Mouse (Mus musculus): Measurements from ENCODE around the gene Nyx.
"Not testable (repeated sequence)": the region's sequence is repeated elsewhere in the genome, so short reads cannot be mapped to it uniquely, and the experiment has no call there.

Gene Nyx

GRCm38 (mm10) chrX:13465810-13466209, at the start of gene Nyx:
Gene Nyx, plus strand, starts transcription at chrX:13466110.
- DNase-seq, result no peak

- DNase-seq, result no peak
Observed at GRCm38 (mm10) chrX:13422047-13422446, 43.9 kb upstream of the Nyx start.

GRCm38 (mm10) chrX:13431421-13431820, 34.5 kb upstream of the Nyx start:
- no peak for DNase-seq

GRCm38 (mm10) chrX:13436042-13436441, 29.9 kb upstream of the Nyx start:
- DNase-seq, result not testable (repeated sequence)

- DNase-seq, result not testable (repeated sequence)
Observed at GRCm38 (mm10) chrX:13456544-13456943, 9.4 kb upstream of the Nyx start.

- DNase-seq, result no peak
Observed at GRCm38 (mm10) chrX:13458766-13459165, 7.1 kb upstream of the Nyx start.

GRCm38 (mm10) chrX:13461266-13462261, 4.3 kb upstream of the Nyx start:
- DNase-seq, result peak; percentile 91

GRCm38 (mm10) chrX:13462982-13463517, 2.9 kb upstream of the Nyx start:
- DNase-seq, result no peak

GRCm38 (mm10) chrX:13466681-13467080, 771 bp downstream of the Nyx start:
- peak; percentile 26 for DNase-seq

GRCm38 (mm10) chrX:13467121-13467571, 1.2 kb downstream of the Nyx start:
- no peak for DNase-seq

- DNase-seq, result peak; percentile 21
Observed at GRCm38 (mm10) chrX:13469160-13470116, 3.5 kb downstream of the Nyx start.

GRCm38 (mm10) chrX:13471925-13472324, 6.0 kb downstream of the Nyx start:
- no peak for DNase-seq

GRCm38 (mm10) chrX:13472751-13473225, 6.9 kb downstream of the Nyx start:
- DNase-seq, result peak; percentile 53

- no peak for DNase-seq
Observed at GRCm38 (mm10) chrX:13475382-13475781, 9.5 kb downstream of the Nyx start.

- DNase-seq, result no peak
Observed at GRCm38 (mm10) chrX:13477596-13477995, 11.7 kb downstream of the Nyx start.

GRCm38 (mm10) chrX:13478298-13478697, 12.4 kb downstream of the Nyx start:
- no peak for DNase-seq

GRCm38 (mm10) chrX:13479570-13479969, 13.7 kb downstream of the Nyx start:
- no peak for DNase-seq

GRCm38 (mm10) chrX:13482576-13482975, 16.7 kb downstream of the Nyx start:
- no peak for DNase-seq

- DNase-seq, result no peak
Observed at GRCm38 (mm10) chrX:13484447-13484846, 18.5 kb downstream of the Nyx start.

GRCm38 (mm10) chrX:13489001-13489400, 23.1 kb downstream of the Nyx start:
- no peak for DNase-seq

- no peak for DNase-seq
Observed at GRCm38 (mm10) chrX:13489761-13490160, 23.9 kb downstream of the Nyx start.

GRCm38 (mm10) chrX:13490941-13491340, 25.0 kb downstream of the Nyx start:
- no peak for DNase-seq

- no peak for DNase-seq
Observed at GRCm38 (mm10) chrX:13492922-13493321, 27.0 kb downstream of the Nyx start.

All from kidney, postnatal 10 days (tissue).